Mouse (Mus musculus): ENCODE measurements around the gene Olfr1228.

The Olfr1228 gene

GRCm38 (mm10) chr2:89253962-89254361, at the start of gene Olfr1228:
TSS of gene Olfr1228 (minus strand) at chr2:89254062.
- no peak for DNase-seq (ENCODE audit: low read depth, low spot score)

GRCm38 (mm10) chr2:89297168-89297567, 43.3 kb upstream of the Olfr1228 start, which contains the start of gene Olfr1230:
TSS of gene Olfr1230 (minus strand) at chr2:89297268.
- no peak for DNase-seq (ENCODE audit: low read depth, low spot score)

GRCm38 (mm10) chr2:89287914-89288313, 34.1 kb upstream of the Olfr1228 start, which contains the start of gene Olfr1229:
TSS of gene Olfr1229 (minus strand) at chr2:89288014.
- DNase-seq (ENCODE audit: low read depth, low spot score), result no peak

DNA sequence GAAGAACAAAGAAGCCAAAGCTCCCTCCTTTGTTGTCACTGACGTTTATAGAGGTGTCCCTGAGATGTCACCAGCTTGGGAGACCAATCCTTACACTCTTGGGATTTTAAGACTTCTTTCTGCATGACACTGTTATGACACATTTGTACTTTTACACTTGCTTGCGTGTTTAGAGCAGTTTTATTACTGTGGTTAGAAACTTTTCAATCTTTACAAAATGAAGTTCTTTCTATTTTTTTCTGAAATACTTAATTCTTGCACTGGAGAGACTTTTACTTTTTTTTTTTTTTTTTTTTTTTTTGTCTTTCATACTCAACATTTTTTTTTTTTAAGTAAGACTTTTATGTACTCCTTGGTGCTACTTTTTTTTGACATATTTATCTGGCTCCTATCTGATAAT, 53.9 kb downstream of the Olfr1228 start, which contains the start of gene Olfr1226:
TSS of gene Olfr1226 (minus strand) at position 101 of the 400 bp plus-strand sequence.
- DNase-seq (ENCODE audit: low read depth, low spot score), result no peak
